Mouse (Mus musculus): Measurements from ENCODE around the gene Ppp1r12a. TPM values are rescaled to one million over a fixed set of nuclear protein-coding genes. Genes with fewer than 3 reads are reported as not detected.

The Ppp1r12a gene
- 76.0 and 78.5 TPM in 2 replicates for polyA plus RNA-seq (2015; fragmentation: Nextera tagmentation; extraction: Ambion mirVana)

DNA sequence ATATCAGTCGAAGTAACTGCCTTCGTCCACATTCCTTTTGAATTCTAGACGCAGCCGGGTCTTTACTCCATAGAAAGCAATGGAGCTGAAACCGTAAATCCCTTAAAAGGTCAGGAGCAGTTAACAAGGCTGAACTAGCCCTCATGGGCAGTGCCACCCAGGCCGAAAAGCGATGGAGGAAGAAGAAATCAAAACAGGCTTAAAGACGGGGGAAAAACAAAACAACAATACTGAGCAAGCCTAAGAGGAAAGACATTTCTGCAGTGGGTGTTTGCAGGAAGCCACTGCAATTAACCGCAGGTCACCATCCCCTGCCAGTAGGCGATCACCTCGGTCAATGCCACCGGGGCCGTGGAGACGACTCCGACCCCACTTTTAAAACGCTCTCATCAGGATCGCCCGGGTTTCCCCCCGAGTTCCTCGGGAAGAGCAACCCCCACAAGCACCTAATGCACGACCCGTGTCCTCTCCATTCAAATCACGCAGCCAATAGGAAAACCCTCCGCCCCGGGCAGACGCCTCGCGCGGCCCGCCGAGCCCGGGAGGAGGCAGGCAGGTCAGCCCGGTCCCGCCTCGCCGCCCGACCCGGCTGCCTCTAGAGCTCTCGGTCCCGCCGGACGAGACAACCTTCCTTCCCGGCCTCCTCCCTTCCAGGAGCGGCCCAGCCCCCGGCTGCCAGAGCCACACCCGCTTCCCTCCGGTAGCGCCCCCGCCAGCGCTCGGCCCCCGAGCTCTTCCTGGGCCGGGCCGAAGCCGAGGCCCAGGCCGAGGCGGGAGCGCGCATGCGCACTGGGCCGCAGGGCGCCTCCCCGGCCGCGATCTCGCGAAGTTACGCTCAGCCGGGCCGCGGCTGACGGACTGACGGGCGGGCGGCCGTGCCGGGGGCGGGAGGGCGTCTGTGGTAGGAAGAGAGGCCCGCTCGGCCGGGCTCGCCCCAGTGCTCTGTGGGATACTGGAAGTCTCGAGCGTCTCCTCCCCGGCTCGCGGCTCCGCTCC, at the start of gene Ppp1r12a:
TSS of gene Ppp1r12a (plus strand) at position 933 of the 996 bp plus-strand sequence.
- Histone ChIP-seq H3K27ac (peak within 1 kb of the TSS; percentile 99), H3K27me3 (replicated peaks) (no peaks in the 10 kb centered on the region), H3K36me3 (replicated peaks) (no peaks in the 10 kb centered on the region), H3K9ac (peak within 1 kb of the TSS; percentile 97), H3K4me3 (peak within 1 kb of the TSS; percentile 95), H3K4me2 (peak within 1 kb of the TSS; percentile 66), H3K9me3 (no peaks in the 10 kb centered on the region), H3K4me1 (peaks cover 29% of the 10 kb centered on the region)
- under 1% methylated on average over 89 of the region's 89 CpGs for WGBS
- ATAC-seq (replicated peaks): peak; percentile 98

GRCm38 (mm10) chr10:108113361-108114237, 48.4 kb upstream of the Ppp1r12a start:
- ATAC-seq (replicated peaks): peak; percentile 81
- Histone ChIP-seq H3K27ac (no peak overlapping the region), H3K36me3 (replicated peaks) (no peaks in the 10 kb centered on the region), H3K27me3 (replicated peaks) (no peaks in the 10 kb centered on the region), H3K4me1 (no peaks in the 10 kb centered on the region), H3K9me3 (no peaks in the 10 kb centered on the region), H3K4me3 (peak overlapping the region; percentile 30), H3K4me2 (peak overlapping the region; percentile 43), H3K9ac (no peak overlapping the region)
- 43% methylated on average over 17 of the region's 17 CpGs for WGBS

- Histone ChIP-seq H3K27ac (no peak overlapping the region), H3K9me3 (no peaks in the 10 kb centered on the region), H3K9ac (no peak overlapping the region), H3K36me3 (replicated peaks) (no peaks in the 10 kb centered on the region), H3K4me2 (no peak overlapping the region), H3K4me3 (no peak overlapping the region), H3K27me3 (replicated peaks) (no peaks in the 10 kb centered on the region), H3K4me1 (no peaks in the 10 kb centered on the region)
- ATAC-seq (replicated peaks): no peak
- WGBS: 81% methylated on average over 13 of the region's 13 CpGs
These were observed 43.5 kb upstream of the Ppp1r12a start for GRCm38 (mm10) chr10:108118200-108119163.

DNA sequence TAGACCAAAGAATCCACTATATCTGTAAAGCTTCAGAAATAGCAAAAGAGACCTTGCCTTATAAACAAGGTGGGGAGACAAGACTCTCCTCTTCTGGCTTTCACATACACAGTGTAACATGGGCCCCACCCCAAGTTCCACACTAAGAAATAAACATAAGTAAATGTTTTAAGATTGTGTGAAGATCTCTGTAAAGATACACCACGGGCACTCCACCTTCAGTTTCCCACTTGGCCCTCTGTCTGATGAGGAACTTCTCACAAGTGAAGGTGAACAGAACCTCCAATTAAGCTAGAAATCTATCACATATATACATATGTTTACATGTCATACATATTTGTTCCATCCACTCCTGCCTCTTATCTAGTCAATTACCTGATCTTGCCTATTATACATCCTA, 42.6 kb upstream of the Ppp1r12a start:
- H3K4me2 ChIP-seq: no peak overlapping the region
- 85% methylated on average over 1 of the region's 1 CpGs for WGBS
- no peak overlapping the region for H3K9ac ChIP-seq
- H3K27me3 ChIP-seq (replicated peaks): no peaks in the 10 kb centered on the region
- no peak overlapping the region for H3K4me3 ChIP-seq
- ATAC-seq (replicated peaks): no peak
- H3K9me3 ChIP-seq: no peaks in the 10 kb centered on the region
- H3K27ac ChIP-seq: no peak overlapping the region
- H3K4me1 ChIP-seq: no peaks in the 10 kb centered on the region
- H3K36me3 ChIP-seq (replicated peaks): no peaks in the 10 kb centered on the region

DNA sequence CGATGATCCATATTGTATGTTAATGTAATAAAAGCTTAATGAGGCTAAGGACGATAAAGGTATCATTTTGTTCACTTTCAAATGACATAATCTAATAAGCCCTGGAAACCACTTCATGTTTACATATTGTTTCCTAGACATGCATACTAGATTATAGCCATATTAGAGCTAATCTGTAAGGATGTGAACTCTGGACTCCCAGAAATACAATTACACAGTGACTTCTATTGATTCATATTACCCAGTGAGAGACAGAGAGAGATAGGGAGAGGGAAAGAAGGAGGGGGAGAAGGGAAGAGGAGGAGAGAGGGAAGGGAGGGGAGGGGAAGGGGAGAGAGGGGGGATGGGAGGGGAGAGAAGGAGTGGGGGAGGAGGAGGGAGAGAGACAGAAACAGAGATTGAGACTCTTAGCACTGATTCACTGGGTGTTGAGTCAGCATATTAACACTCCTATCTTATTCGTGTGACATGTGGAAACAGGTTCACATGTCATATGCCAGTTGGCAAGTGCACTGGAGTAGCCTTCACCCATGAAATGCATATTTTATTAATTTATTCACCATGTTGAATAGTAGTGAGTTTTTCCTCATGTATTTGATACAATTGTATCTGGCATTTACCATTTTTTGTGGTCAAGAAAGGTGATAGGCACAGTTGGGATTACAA, 36.9 kb upstream of the Ppp1r12a start:
- no peak for ATAC-seq (replicated peaks)
- H3K9ac ChIP-seq: no peak overlapping the region
- WGBS: 87% methylated on average over 3 of the region's 3 CpGs
- H3K4me2 ChIP-seq: no peak overlapping the region
- no peaks in the 10 kb centered on the region for H3K36me3 ChIP-seq (replicated peaks)
- no peaks in the 10 kb centered on the region for H3K9me3 ChIP-seq
- no peaks in the 10 kb centered on the region for H3K27me3 ChIP-seq (replicated peaks)
- H3K4me3 ChIP-seq: no peak overlapping the region
- no peaks in the 10 kb centered on the region for H3K4me1 ChIP-seq
- H3K27ac ChIP-seq: no peak overlapping the region

DNA sequence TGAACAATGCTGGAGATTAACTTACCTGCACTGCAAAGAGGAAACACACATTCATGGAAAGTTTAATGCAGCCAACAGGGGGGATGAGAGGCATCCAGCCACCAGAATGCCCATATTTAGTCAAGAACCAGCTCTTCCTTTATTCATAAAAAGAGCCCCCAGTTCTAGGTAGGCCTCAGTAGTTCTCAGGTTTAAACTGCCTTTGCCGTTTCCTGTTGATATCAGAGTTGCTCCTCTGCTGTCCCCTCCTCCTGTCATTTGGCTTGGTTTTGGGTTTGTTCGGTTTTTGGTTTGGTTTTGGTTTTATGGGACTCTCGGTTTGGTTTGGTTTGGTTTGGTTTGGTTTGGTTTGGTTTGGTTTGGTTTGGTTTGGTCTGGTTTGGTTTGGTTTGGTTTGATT, 32.8 kb upstream of the Ppp1r12a start:
- Histone ChIP-seq H3K36me3 (replicated peaks) (no peaks in the 10 kb centered on the region), H3K9ac (no peak overlapping the region), H3K27ac (no peak overlapping the region), H3K4me3 (no peak overlapping the region), H3K9me3 (no peaks in the 10 kb centered on the region), H3K4me2 (no peak overlapping the region), H3K27me3 (replicated peaks) (no peaks in the 10 kb centered on the region), H3K4me1 (no peaks in the 10 kb centered on the region)
- WGBS: 93% methylated on average over 3 of the region's 3 CpGs
- ATAC-seq (replicated peaks): no peak

- WGBS: 87% methylated on average over 6 of the region's 6 CpGs
- Histone ChIP-seq H3K9me3 (no peaks in the 10 kb centered on the region), H3K27me3 (replicated peaks) (no peaks in the 10 kb centered on the region), H3K36me3 (replicated peaks) (no peaks in the 10 kb centered on the region), H3K4me2 (no peak overlapping the region), H3K27ac (no peak overlapping the region), H3K9ac (no peak overlapping the region), H3K4me1 (no peaks in the 10 kb centered on the region), H3K4me3 (no peak overlapping the region)
- ATAC-seq (replicated peaks): no peak
These were observed 30.1 kb upstream of the Ppp1r12a start for GRCm38 (mm10) chr10:108131858-108132257.

DNA sequence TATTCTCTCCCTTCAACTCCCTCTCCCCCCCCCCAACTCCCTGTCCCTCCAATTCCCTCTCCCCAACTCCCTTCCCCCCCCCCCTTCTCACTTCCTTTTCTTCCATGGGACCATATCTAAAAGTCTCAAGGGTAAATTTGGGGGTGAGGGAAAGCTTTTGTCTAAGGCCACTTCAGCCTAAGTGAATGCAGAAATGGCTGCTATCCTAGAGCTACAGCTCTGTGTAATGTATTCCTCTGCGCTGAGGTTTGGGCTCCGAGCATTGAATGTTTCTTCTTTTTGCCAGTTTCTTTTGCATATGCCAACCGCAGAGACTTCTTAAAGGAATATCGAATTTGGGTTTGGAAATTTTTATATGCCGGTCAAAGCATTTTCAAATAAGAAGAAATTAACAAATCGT, 28.7 kb upstream of the Ppp1r12a start:
- H3K4me2 ChIP-seq: 0 out of 2 replicates have a peak overlapping the region, but pooled peaks have one; percentile 12
- H3K27ac ChIP-seq: peak overlapping the region; percentile 41; the same call in 1 of the 2 replicates
- H3K4me3 ChIP-seq: no peak overlapping the region
- no peaks in the 10 kb centered on the region for H3K9me3 ChIP-seq
- ATAC-seq (replicated peaks): peak; percentile 87
- no peaks in the 10 kb centered on the region for H3K4me1 ChIP-seq
- H3K27me3 ChIP-seq (replicated peaks): no peaks in the 10 kb centered on the region
- no peak overlapping the region for H3K9ac ChIP-seq
- WGBS: 72% methylated on average over 6 of the region's 6 CpGs
- H3K36me3 ChIP-seq (replicated peaks): no peaks in the 10 kb centered on the region

GRCm38 (mm10) chr10:108133745-108134144, 28.2 kb upstream of the Ppp1r12a start:
- no peaks in the 10 kb centered on the region for H3K4me1 ChIP-seq
- H3K4me2 ChIP-seq: 0 out of 2 replicates have a peak overlapping the region, but pooled peaks have one; percentile 12
- H3K36me3 ChIP-seq (replicated peaks): no peaks in the 10 kb centered on the region
- H3K27me3 ChIP-seq (replicated peaks): no peaks in the 10 kb centered on the region
- 44% methylated on average over 5 of the region's 5 CpGs for WGBS
- no peak overlapping the region for H3K9ac ChIP-seq
- H3K9me3 ChIP-seq: no peaks in the 10 kb centered on the region
- no peak overlapping the region for H3K4me3 ChIP-seq
- H3K27ac ChIP-seq: peak overlapping the region; percentile 43; the same call in 1 of the 2 replicates
- peak; percentile 92 for ATAC-seq (replicated peaks)

DNA sequence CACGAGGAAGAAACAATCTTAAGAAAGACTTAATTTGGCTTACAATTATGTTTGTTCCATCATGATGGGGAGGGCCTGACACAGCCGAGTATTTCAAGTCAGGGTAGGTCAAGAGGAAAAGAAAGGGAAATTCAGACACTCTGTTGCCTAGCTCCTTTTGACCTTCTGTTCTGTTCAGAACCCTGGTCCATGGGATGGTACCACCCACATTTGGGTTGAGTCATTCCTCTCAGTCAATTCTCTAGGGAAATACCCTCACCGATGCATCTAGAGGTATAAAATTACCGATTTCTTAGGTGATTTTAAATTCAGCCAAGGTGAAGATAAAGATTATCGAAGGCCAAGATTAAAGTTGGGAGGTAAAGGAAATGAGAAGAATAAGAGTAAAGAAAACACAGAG, 23.6 kb upstream of the Ppp1r12a start:
- Histone ChIP-seq H3K9ac (no peak overlapping the region), H3K36me3 (replicated peaks) (no peaks in the 10 kb centered on the region), H3K27me3 (replicated peaks) (no peaks in the 10 kb centered on the region), H3K9me3 (no peaks in the 10 kb centered on the region), H3K27ac (no peak overlapping the region), H3K4me3 (no peak overlapping the region), H3K4me1 (no peaks in the 10 kb centered on the region), H3K4me2 (no peak overlapping the region)
- WGBS: 84% methylated on average over 5 of the region's 5 CpGs
- no peak for ATAC-seq (replicated peaks)

- no peak overlapping the region for H3K9ac ChIP-seq
- WGBS: 67% methylated on average over 3 of the region's 3 CpGs
- no peaks in the 10 kb centered on the region for H3K27me3 ChIP-seq (replicated peaks)
- no peaks in the 10 kb centered on the region for H3K4me1 ChIP-seq
- H3K36me3 ChIP-seq (replicated peaks): no peaks in the 10 kb centered on the region
- H3K27ac ChIP-seq: no peak overlapping the region
- H3K9me3 ChIP-seq: no peaks in the 10 kb centered on the region
- no peak overlapping the region for H3K4me2 ChIP-seq
- no peak overlapping the region for H3K4me3 ChIP-seq
- no peak for ATAC-seq (replicated peaks)
These were observed 22.2 kb upstream of the Ppp1r12a start for GRCm38 (mm10) chr10:108139788-108140187.

All from midbrain, embryonic 15.5 days (tissue).